Mouse (Mus musculus): ENCODE measurements around the gene Etnk1.
A peak's percentile ranks its signal among the peaks of the same experiment; 100 is the strongest.
"Not testable (repeated sequence)": the region's sequence is repeated elsewhere in the genome, so short reads cannot be mapped to it uniquely, and the experiment has no call there.

Etnk1 gene

DNA sequence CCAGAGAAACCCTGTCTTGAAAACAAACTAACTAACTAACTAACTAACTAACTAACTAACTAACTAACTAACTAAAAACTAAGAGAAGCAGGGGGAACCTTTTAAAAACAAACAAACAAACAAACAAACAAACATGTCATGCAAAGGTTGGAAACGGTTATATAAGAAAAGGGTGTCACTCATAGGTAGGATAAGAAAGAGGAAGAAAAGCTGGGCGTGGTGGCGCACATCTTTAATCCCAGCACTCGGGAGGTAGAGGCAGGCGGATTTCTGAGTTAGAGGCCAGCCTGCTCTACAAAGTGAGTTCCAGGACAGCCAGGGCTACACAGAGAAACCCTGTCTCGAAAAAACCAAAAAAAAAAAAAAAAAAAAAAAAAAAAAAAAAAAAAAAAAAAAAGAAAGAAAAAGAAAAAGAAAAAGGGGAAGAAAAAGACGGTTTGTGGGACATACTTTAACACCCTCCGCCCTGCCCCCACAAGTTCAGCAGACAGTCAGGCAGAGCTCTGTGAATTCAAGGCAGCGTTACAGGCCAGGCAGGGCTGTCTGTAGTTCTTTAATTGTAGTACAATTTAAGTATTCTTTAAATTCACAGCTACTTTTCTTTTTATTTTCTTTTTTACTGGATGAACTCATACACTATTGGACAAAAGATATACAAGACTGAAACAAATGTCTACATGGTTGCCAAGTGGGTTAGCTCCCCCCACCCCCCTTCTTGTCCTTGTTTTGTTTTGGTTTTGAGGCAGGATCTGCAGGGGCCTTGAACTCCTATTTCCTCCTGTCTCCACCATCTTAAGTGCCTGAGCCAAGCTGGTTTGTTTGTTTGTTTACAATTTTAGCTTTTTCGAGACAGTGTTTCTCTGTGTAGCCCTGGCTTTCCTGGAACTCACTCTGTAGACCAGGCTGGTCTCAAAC is 15.7 kb upstream of the Etnk1 start:
- DNase-seq, result not testable (repeated sequence)

DNA sequence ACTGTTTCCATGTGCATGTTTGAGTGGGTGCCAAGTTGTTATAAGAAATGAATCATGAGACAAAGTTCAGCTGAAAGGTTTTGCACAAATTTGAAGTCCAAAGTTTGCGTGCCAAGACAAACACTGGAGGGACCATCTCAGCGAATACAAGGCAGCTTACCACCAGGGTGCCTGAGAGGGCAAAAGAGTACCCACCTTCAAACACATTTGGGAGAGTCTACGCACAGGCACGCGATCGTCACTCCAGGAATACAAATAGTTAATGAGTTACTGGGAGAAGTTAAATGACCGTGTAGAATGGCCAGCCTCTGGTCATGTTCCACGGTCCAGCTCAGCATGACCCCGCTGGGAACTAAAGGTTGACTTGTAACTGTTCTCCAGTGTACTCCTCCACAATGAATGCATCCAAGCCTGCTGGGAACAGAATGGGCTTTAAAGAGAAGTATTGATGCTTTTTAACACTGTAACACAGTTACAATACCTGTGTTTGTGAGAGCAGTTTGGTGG is 14.6 kb upstream of the Etnk1 start:
- DNase-seq, result no peak

DNA sequence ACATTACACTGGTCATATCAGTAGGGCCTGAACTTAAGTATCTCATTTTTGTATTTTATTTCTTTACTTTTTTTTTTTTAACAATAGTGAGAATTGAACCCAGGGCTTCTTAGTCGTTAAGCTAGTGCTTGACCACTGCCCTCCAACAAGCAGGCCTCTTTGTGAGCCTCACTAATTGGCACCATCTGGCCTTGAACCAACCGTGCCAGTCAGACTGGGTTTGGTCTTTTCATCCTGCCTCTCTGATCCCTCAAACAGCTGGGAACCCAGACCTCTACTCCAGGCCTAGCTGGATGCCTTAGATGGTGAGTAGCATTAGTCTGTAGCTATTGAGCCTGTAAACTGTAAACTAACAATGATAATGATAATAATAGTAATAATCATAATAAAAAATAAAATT is 13.9 kb upstream of the Etnk1 start:
- no peak for DNase-seq

DNA sequence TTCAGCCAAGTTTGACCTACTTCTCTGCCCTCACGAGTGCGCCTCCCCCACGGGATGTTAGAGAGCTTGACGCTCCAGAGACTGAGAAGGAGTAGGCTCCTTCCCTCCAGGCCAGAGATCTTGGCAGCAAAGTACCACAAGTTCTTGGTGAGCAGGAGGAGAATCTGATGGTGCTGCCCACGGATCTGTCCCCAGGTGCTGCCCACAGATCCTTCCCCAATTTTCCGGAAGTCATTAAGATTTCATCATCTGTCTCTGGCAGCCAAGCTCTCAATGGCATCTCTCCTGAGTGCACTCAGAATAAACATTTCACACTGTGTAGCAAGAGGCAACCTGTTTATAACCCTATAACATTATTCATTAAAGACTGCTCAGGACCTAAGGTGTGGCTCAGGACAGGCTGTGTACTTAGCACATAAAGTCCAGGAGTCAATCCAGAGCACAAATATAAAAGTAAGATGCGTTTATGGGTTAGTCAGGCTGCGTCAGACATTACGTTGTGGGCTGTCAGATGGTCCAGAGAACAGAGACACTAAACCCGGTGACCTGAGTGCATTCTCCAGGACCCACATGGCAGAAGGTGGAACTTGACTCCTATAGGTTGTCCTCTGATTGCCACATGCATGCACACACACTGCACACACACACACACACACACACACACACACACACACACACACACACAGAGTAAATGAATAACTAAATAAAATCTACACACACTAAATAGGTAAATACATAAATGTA is 13.1 kb upstream of the Etnk1 start:
- DNase-seq, result no peak

DNA sequence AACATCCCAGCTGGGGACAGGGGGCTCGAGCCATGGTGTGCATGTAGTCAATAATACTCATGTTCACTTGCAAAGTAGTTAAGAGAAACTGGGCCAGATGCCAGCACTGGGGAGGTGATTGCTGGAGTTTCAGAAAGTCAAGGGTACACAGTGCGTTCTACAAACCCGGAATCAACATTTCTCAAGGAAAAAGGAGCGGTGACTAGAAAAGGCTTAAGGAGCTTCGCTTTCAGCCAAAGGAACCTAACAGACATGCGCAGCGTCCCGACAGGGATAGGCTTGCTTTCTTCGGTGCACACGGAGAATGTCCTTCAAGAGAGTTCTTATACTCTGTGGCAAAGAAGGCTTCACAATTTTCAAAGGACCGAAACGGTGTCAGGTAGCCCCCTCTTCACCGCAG is 12.1 kb upstream of the Etnk1 start:
- DNase-seq, result no peak

GRCm38 (mm10) chr6:143155996-143156395 is 11.0 kb upstream of the Etnk1 start:
- DNase-seq, result no peak

DNA sequence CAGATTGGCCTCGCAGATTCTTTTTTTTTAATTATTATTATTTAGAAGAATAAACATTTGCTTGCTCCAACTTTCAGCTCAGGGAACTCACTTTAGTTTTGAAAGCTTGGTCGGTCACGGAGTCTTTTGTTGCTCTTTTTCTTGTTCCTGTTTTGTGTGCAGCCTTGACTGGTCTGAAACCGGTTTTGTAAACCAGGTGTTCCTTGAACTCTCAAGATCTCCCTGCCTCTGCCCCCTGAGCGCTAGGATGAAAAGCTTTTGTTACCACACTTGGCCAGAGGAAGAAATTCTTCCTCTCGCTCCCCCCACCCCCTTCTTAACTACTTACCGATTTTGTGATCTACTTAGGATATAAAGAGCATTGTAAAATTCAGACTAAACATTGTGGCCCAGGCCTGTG is 10.3 kb upstream of the Etnk1 start:
- DNase-seq, result no peak

GRCm38 (mm10) chr6:143157401-143157800 is 9.6 kb upstream of the Etnk1 start:
- DNase-seq, result no peak

- DNase-seq, result no peak
These were observed 6.3 kb upstream of the Etnk1 start for GRCm38 (mm10) chr6:143160572-143161231.

GRCm38 (mm10) chr6:143162161-143162877 is 4.7 kb upstream of the Etnk1 start:
- DNase-seq, result no peak

DNA sequence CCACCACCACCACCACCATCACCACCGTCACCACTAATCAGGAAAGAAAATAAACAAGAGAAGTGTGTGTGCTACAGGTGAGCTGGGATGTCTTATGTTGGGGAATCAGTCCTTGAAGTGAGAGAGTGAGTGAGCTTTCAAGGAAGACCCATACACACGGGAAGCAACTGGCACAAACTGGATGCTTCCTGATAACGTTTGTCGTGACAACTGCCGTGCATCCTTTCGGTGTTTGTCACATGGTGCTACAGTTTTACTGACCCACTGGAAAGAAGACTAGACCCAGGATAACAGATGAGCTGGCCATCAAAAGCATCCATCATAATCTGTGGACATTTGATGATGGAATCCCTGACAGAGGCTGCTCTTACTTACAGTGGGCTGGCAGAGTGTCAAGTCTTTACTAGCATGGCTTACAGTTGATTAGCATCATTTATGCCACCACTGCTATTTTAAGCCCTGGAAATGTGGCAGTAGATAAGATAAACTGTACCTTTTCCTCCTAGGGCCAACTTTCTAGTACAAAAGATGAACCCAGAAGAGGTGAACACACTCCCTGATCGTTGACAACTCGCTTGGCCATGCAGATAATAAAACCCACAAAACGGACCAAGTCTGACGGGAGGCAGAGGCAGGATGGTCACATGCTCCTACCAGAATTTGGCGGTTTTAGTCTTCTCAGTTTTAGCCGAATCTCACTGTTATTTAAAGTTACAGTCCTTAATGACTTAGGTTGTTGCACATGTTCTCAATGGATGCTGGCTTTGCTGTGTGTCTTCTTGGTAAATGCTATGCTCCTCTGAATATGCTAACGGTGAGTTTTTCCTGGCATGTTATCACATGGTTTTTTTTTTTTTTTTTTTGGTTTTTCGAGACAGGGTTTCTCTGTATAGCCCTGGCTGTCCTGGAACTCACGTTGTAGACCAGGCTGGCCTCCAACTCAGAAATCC is 2.8 kb upstream of the Etnk1 start:
- DNase-seq, result no peak

- DNase-seq, result no peak
These were observed 2.1 kb upstream of the Etnk1 start for GRCm38 (mm10) chr6:143164906-143165255.

GRCm38 (mm10) chr6:143165404-143166257 is 1.4 kb upstream of the Etnk1 start:
- peak; percentile 24 for DNase-seq

DNA sequence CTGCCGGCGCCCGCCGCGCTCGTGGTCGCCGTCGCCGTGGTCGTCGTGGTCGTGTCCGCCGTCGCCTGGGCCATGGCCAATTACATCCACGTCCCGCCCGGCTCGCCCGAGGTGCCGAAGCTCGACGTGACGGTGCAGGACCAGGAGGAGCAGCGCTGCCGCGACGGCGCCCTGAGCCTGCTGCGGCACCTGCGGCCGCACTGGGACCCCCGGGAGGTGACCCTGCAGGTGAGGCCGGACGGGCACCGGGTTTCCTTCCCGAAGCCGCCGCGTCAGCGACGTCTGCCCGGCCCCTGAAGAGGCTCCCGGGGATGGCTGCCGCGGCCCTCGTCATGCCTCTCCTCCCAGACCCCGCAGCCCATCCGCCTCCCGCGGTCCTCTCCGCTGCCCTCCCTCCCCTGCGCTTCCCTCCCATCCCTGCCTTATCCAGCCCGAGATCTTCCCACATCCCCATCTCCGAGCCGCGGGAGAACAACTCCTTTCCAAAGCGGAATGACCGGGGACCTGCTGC is 443 bp downstream of the Etnk1 start:
- DNase-seq, result no peak

- DNase-seq, result no peak
These were observed 1.1 kb downstream of the Etnk1 start for GRCm38 (mm10) chr6:143167981-143168674.

DNA sequence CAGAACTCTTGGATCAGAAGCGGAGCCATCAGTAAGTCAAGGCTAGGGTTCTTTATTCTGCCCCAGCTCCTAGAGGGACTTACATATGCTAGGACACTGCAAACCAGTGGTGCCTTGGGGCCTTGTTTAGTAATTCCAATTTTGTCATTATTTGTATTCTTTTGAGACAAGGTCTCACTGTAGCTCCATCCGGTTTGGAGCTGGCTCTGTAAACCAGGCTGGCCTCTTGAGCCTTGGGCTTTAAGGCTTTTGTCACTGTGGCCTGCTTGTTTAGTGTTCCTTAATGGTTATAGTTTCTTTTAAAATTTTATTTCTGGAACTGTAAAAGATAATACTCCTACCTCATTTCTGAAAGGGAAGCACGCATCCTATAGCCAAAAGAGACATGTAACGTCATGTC is 2.4 kb downstream of the Etnk1 start:
- DNase-seq, result no peak

- no peak for DNase-seq
These were observed 3.3 kb downstream of the Etnk1 start for GRCm38 (mm10) chr6:143170166-143170960.

- no peak for DNase-seq
These were observed 4.0 kb downstream of the Etnk1 start for GRCm38 (mm10) chr6:143171066-143171465.

Measured in cerebellum, adult 11-12 months (tissue).